Mouse (Mus musculus) spleen, adult 2 months (tissue): ENCODE data around the gene Ppp1r26.

ENCODE experiments used
- CTCF ChIP-seq: fragments of 200-500 bp; IDR thresholded peaks from 2 replicates; pipeline ENCODE4 v1.5.1; 2011; ENCODE audit warnings: mild to moderate bottlenecking, inconsistent platforms; ENCODE audit not compliant: insufficient read depth, insufficient read length, insufficient replicate concordance; ENCODE audit errors: extremely low read depth
- POLR2A ChIP-seq: fragments of 200-500 bp; IDR thresholded peaks from 2 replicates; pipeline ENCODE4 v1.6.1; 2011; ENCODE audit warnings: low read depth, low read length, inconsistent platforms

- TF ChIP-seq CTCF, result peak; percentile 67; the same call in 1 of the 2 replicates
- no peak for TF ChIP-seq POLR2A
Measured at GRCm38 (mm10) chr2:28418034-28418433, 28.6 kb upstream of the Ppp1r26 start.
